Mouse (Mus musculus) CD4-positive helper T cell, adult 2 months (primary cell): ENCODE results near the gene 6030458C11Rik.

ENCODE experiments used
- DNase-seq: peaks from one replicate; pipeline ENCODE4 v3.0.0-alpha.2; 2012; ENCODE audit warnings: low read depth, missing footprints, low spot score

The 6030458C11Rik gene

DNA sequence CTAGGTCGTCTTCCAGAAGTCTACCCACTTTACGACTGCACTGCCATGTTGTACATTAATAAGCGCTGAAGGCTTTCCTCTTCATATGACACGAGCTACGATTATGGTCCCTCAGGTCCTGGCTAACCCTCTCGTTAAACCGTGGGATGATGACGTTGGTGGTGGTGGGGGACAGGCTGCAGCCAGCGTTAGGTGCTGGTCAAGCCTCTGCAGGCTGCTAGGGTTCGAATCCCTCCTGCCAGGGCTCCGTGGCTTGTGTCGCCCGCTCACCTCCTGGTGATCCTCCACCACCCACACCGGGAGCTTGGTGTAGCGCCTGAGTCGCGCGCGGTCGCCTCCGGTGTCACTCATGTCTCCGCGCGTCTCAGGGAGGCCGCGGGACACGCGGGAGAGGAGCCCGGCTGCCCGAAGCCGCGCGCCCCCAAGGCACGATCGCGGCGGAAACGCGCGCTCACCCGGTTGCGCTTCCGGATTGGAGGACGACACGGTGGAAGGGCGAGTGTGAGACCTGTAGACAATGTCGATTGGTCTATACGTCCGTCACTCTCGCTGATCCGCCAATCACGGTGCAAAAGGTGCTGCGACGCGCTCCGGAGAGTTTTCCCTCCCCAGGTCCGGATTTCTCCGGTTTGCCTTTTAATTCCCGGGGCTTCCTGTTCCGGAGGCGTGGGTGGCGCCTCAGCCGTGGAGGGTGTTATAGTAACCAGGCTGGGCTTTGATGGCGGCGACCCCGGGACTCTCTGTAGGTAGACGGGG lies at the start of gene 6030458C11Rik, which contains the start of gene Drosha:
Gene 6030458C11Rik, minus strand, starts transcription at position 453 of the 756 bp plus-strand sequence.
Gene Drosha, plus strand, starts transcription at position 619 of the 756 bp plus-strand sequence.
- DNase-seq, result peak; percentile 99

DNA sequence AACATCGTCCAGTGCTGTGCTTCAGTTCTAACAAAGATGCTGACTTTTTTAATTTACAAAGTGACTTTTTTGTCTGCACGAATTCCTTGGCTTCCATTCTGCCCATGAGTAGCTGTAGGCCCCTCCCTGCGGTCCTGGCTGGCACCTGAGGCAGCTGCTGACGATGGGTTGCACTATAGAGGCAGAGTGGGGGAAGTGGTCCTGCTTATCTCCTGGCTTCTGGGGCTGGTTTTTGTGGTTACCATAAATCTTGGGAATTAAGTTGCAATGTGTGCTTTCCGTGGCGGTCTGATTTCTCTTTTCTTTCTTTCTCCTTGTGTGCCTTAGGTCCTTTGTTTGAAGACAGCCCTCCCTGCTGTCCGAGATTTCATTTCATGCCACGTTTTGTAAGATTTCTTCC lies 42.8 kb upstream of the 6030458C11Rik start:
- no peak for DNase-seq

DNA sequence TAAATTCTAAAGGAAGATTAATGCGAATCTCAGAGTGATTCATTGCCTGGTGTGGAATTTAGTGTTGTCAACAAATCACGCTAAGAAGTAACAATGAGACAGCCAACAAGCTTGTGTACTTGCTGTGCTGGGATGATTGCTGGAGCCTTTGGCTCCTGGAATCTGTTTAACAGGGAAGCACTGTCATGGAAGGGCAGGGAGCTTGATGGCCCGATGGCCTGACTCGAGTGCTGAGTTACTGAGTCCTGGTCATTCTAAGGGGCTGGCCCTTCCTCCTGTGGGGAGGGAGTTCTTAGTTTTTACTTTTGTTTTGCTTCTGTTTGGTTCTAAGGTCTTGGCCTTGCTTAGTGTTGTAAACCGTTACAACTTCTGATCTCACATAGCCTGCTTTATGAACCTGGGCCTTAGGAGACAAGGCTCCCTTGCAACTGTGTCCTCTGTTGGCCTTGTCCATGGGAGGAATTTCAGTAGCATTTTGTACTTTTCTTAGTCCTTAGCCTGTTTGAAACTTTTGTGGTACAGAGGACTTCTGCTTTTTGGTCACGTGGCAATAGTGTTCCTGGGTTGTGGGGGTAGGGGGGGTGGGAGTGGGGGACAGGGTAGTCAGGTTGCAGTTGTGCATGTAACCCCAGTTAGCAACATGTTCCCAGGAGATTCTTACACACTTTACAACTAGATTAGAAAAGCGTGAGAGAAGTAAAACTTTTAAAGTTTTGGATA lies 41.3 kb upstream of the 6030458C11Rik start:
- no peak for DNase-seq

DNA sequence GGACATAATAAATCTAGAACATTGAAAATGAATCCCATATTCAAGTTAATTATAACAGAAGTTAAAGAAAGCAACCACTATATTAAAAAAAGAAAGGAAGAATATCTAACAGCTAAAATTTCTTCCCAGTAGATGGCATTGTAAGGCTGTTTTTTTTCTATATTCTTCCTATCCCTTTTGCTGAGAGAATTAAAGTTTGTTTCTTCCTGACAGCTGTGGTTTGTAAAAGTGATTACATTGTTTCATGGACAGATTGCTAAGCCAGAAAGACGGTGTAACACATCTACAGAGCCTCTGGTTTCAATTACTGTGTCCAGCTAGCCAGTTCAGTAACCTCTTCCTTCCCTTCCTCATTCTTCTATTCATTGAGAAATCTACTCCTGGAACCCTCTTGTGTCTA lies 39.2 kb upstream of the 6030458C11Rik start:
- DNase-seq, result no peak

DNA sequence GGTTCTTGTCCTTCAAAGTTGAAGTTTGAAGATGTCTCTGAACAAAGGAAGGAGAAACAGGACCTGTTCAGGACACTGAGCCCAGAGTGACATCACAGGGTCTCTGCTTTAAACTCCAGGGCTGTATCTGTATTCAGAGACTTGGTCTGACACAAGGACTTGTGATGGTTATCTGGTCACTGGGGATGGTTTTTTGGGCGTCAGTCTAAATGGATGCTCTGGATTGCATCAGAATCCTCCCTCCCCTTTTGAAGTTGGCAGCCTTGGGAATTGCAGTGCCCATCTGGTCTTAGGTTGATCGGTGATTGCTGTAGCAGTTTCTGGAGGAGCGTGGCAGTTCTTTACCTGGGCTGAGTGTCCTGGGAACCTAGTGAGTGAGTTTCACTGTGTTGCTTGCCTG lies 37.6 kb upstream of the 6030458C11Rik start:
- DNase-seq, result no peak

DNA sequence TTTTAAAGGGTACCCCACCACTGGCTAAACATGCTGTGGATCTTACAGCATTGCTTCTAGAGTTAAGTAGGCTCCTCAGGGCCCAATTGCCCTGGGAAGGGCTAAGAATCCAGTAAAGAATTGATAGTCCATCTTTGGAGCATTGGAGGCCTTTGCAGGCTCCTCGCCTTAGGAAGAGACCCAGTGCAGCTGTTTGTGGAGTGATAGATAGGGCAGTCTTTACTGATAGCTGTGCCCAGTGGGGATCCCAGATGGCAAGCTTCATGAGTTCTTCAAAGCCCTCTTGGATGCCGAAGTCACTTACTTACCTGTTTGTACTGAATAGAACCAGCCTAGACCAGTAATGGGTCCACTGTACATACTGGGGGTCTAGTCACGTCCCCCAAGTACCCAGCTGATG lies 34.2 kb upstream of the 6030458C11Rik start:
- no peak for DNase-seq

DNA sequence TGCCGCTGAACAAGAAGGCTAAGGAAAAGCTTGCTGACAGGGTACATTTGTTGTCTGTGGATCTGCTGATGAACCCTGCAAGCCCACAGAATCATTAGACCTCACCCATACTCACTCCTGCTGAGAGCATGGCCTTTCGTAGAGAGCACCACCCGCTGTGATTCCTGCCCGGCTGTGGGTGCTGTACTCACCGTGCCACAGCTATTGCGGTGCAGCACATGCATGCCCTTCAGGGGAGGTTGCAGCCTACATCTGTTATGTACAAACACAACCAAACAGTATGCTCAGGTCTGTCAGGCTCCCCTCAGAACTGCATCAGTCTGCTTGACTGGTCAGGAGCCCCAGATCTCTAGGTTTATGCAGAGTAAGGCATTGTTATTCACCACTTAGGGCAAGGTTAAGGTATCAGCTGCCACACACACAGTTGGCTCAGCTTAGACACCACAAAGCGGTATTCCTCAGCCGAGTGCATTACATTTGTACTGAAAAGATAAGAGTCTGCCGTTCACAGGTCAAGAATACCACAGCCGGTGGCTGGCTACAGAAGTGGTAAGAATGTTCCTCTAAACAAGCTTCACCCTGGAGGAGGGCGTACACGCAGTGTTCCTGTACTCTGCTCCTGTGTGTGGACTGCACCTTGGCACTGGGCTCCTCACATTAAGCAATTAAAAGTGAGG lies 33.5 kb upstream of the 6030458C11Rik start:
- no peak for DNase-seq

DNA sequence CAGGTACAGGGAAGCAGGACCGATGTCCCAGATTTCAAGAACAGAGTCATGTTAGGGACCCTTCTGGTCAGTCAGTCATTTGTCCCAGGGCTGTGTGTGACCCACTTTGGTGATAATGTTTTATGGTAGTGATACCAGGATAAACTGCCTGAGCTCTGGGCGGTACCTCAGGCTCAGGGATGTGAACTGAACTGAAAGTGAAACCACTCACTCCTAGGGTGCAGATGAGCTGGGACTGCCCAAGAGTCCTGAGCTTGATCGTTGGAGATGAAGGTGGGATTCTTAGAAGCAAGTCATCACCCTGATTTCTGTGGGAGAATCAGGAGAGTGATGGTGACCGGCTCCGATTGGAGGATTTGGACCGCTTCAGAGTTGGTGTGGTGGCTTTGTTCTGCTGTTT lies 32.3 kb upstream of the 6030458C11Rik start:
- peak; percentile 57 for DNase-seq

DNA sequence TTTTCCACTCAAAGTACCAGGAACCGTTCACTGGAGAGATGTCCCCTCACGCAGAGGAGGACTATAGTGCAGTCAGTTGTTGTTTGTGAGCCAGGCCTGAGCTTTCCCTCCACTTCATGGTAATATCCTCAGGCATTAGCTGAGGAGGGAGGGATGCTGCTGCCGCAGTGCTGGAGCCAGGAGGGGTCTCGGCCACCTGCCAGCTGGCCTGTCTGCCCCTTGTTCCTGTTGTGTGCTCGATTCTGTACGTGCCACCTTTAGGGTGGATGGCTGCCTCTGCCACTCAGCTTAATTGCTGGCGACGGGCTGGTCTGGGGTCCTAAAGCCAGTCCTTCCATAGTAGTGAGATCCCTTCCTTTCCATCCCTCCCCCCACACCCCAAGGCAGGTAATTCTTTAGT lies 29.0 kb upstream of the 6030458C11Rik start:
- DNase-seq, result no peak

DNA sequence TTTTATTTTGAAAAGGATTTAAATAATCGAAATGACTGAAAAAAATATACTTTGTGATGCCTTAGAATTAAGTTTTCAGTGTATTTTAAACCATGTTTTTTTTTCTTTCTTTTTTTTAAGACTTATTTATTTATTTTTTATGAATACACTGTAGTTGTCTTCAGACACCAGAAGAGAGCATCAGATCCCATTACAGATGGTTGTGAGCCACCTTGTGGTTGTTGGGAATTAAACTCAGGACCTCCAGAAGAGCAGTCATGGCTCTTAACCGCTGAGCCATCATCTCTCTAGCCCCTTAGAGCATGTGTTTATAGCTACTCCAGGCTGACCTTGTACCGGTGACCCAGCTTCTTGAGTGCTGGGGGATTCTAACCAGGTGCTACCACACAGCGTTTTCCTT lies 24.9 kb upstream of the 6030458C11Rik start:
- DNase-seq, result no peak

DNA sequence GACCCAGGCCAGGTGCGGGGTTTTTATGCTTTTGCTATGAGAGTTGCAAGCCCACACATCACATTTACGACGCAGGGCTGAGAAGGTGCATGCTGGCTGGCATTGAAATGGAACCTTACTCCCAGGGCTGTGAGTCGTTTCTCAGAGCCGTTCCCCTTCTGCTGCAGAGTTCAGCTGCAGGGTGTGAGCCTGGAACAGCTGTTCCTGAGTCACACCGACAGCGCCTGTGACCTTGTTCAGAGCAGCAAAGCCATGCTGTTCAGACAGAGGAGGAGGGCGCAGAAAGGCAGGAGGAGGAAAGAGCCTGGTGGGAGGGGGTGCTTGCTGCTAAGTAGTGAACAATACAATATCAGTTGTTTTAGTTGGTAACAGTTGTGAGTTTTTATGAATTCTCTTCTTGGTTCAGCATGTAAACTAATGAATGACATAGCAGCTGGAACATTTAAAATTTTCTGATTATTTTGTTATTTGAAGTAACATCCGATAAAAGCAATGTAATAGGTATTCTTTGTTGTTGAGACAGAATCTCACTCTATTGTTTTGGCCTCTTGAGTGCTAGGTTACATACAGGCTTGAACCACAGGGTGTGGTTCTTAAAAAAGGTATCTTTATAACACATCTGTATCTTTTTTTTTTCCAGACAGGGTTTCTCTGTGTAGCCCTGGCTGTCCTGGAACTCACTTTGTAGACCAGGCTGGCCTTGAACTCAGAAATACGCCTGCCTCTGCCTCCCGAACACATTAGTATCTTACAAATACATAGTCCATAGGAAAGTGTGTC lies 23.9 kb upstream of the 6030458C11Rik start:
- DNase-seq, result no peak

DNA sequence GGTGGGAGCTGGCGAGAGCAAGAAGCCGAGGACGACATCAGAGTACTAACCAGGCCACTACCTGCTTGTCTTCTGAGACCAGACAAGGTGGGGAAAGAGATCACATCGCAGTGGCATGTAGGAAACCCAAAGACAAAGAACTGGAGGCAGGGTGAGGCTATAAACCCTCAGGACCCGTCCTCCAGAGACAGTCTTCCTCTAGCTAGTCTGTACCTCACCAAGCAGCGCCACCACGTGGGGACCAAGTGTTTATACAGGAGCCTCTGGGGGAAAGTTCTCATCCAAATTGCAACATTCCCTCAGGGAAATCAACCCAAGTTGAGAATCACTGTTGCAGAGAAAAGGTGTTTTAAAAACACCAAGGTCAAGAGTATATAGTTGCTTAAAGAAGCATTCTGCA lies 18.4 kb upstream of the 6030458C11Rik start:
- DNase-seq, result no peak

DNA sequence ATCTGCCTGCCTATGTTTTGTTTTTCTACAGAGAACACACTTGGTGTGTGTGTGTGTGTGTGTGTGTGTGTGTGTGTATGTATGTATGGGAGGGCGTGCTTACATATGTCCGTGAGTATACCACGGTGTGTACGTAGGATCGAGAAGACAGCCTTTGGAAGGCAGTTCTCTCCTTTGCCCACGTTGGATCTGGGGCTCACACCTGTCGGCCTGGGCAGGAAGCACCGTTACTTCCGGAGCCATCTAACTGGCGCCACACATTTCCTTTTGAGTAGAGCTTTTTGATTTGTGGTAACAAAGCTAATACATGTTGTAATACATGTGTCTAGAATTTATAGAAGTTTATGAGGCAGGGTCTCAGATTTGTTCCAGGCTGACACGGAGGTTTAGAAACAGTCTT lies 16.3 kb upstream of the 6030458C11Rik start:
- peak; percentile 35 for DNase-seq

DNA sequence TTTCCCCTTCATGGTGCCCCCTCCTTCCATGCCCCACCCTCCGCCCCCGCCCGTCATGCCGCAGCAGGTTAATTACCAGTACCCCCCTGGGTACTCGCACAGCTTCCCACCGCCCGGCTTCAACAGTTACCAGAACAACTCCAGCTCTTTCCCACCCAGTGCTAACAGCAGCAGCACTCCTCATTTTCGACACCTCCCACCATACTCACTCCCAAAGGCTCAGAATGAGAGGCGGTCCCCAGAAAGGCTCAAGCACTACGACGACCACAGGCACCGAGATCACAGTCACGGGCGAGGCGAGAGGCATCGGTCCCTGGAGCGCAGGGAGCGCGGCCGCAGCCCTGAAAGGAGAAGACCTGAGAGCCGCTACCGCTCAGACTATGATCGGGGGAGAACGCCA lies 9.8 kb upstream of the 6030458C11Rik start:
- DNase-seq, result no peak

DNA sequence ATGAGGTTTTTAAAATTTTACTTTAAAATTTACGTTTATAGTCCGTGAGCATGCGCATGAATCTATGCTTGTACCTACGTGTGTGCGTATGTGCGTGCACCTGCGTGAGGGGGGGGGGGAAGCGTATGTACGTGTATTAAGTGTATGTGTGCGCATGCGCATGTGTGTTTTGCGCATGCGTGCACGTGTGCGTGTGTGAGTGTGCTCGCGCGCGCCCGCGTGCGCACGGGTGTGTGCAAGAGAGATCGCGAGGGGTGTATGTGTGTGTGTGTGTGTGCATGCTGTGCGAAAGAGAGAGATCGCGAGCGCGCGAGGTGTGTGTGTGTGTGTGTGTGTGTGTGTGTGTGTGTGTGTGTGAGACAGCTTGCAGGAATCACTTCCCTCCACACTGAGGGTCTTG lies 8.9 kb upstream of the 6030458C11Rik start:
- DNase-seq, result no peak

DNA sequence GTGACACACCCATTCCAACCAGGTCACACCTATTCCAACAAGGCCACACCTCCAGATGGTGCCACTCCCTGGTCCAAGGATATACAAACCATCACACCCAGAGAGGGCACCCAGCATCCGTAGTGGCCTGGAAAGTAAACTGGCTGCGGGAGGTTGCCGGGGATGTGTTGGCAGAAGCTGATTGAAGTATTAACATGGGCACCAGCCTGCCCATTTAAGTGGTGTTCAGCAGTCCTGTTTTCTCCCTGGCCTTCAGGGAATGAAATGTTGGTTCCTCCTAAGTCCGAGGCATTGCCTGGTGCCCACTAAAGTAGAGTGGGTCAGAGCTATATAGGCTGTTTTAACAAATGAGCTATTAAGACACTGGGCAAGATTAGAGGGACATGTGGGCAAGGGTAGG lies 8.2 kb upstream of the 6030458C11Rik start:
- DNase-seq, result no peak

DNA sequence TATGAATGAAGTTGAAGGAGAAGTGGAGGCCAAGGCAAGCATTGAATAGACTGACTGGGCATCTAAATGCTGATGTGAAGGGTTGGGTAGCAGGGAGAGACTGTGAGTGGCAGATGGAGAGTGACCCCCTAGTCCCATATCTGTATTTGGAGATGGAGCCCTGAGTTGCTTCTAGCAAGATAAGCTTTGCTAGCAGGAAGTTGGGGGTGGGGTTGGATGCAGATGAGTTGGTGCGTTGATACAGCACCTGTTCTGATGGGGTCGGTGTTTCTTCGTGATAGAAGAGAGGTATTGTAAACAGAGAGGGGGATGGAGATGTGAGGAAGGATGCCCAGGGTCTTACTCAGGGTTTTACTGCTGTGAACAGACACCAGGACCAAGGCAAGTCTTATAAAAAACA lies 5.4 kb upstream of the 6030458C11Rik start:
- DNase-seq, result no peak

DNA sequence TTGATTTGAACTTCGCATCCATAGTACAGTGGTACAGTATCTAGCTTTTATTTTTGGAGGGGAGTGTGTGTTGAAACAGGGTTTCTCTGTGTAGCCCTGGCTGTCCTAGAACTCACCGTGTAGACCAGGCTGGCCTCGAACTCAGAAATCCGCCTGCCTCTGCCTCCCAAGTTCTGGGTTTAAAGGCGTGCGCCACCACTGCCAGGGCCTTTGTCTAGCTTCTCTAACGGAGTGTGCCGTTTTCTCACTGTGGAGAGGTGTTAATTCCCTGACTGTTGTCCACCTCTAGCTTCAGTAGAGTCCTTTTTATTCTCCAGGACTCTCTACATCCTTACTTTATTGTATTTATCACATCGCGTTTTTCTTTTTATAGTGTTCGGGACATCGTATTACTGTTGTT lies 959 bp upstream of the 6030458C11Rik start:
- no peak for DNase-seq

DNA sequence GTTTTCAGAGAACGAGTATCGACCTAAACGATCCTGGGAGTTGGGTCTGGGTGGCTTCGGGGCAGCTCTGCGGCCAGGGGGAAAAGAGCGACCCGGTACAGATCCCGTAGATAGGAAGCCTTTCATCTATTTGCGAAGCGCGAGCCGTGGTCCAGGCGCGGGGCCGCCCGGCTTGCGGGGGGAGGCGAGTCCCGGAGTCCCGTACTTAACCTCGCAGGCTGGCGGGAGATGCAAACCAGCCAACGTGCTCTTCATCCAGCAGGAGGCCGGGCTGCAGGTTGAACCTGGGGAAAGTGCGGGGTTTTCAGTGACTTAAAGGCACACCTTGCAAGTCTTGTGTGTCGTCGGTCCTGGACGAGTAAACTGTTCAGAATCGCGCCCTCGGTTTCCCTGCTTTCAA lies 516 bp upstream of the 6030458C11Rik start:
- no peak for DNase-seq

DNA sequence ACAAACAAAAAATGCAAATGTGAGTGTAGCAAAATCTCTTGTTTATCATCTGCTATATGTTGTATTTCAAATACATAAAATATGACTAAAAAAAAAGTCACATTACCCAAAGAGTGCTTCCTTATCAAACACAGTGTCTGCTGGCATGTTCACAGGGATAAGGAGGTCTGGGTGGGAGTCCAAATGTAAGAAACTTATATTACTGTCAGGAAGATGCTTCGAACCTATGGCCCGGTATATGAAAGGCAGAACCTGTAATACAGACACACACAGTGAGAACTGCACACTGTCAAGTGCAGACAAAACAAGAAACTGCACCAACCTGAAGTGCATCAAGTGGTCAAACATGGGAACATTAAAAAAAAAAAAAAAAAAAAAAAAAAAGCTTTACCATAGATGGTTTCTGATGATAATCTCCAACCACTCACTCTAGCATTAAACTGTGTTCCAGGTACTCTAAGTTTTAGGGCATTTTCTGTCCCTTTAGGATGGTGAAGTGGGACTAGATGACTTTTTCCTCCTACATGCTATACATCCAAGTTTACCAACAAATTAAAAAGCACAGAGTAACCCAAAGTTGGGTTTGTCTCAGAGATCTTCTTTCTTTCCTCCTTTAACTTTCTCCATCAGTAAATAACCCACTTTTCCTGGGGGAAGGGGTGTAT lies 862 bp downstream of the 6030458C11Rik start:
- no peak for DNase-seq
